Mouse (Mus musculus) layer of hippocampus, adult 9-11 months (tissue): ENCODE measurements around the gene Gm48551.

Source experiments
- DNase-seq: peaks from one replicate; pipeline ENCODE4 v3.0.0; 2022

Gene Gm48551

GRCm38 (mm10) chr10:81419111-81419928 lies 35.1 kb downstream of the Gm48551 start:
- peak; percentile 6 for DNase-seq

GRCm38 (mm10) chr10:81420191-81420767 lies 36.0 kb downstream of the Gm48551 start:
- DNase-seq = peak; percentile 27

GRCm38 (mm10) chr10:81421041-81421796 lies 37.0 kb downstream of the Gm48551 start:
- DNase-seq = peak; percentile 4

- no peak for DNase-seq
Observed at GRCm38 (mm10) chr10:81421797-81422100, 37.5 kb downstream of the Gm48551 start.

- DNase-seq = peak; percentile 4
Observed at GRCm38 (mm10) chr10:81422191-81422590, 37.9 kb downstream of the Gm48551 start.

GRCm38 (mm10) chr10:81422661-81423217 lies 38.5 kb downstream of the Gm48551 start:
- no peak for DNase-seq

- DNase-seq = peak; percentile 4
Observed at GRCm38 (mm10) chr10:81423476-81424245, 39.4 kb downstream of the Gm48551 start.

- peak; percentile 20 for DNase-seq
Observed at GRCm38 (mm10) chr10:81424246-81425051, 40.2 kb downstream of the Gm48551 start.

GRCm38 (mm10) chr10:81425236-81425850 lies 41.1 kb downstream of the Gm48551 start:
- DNase-seq = peak; percentile 34

GRCm38 (mm10) chr10:81426081-81426671 lies 41.9 kb downstream of the Gm48551 start:
- peak; percentile 18 for DNase-seq

- peak; percentile 14 for DNase-seq
Observed at GRCm38 (mm10) chr10:81426897-81427296, 42.6 kb downstream of the Gm48551 start.

GRCm38 (mm10) chr10:81427327-81427726 lies 43.1 kb downstream of the Gm48551 start:
- DNase-seq = peak; percentile 14

- DNase-seq = peak; percentile 26
Observed at GRCm38 (mm10) chr10:81427804-81428506, 43.7 kb downstream of the Gm48551 start.

- DNase-seq = peak; percentile 8
Observed at GRCm38 (mm10) chr10:81428507-81428870, 44.2 kb downstream of the Gm48551 start.

GRCm38 (mm10) chr10:81429092-81429491 lies 44.8 kb downstream of the Gm48551 start:
- DNase-seq = peak; percentile 14

GRCm38 (mm10) chr10:81429605-81430061 lies 45.4 kb downstream of the Gm48551 start:
- peak; percentile 88 for DNase-seq

GRCm38 (mm10) chr10:81430141-81430830 lies 46.0 kb downstream of the Gm48551 start:
- peak; percentile 76 for DNase-seq

- peak; percentile 79 for DNase-seq
Observed at GRCm38 (mm10) chr10:81430831-81431525, 46.7 kb downstream of the Gm48551 start.
